Mouse (Mus musculus) heart, postnatal 0 days (tissue): ENCODE measurements around the gene Gm20547.

ENCODE experiments used
- CTCF ChIP-seq: IDR thresholded peaks from 2 replicates; pipeline ENCODE4 v1.5.1; 2016; ENCODE audit warnings: antibody characterized with exemption, control low read depth, low read depth
- EP300 ChIP-seq: IDR thresholded peaks from 2 replicates; pipeline ENCODE4 v1.6.1; 2016; ENCODE audit warnings: antibody characterized with exemption, low read depth

- TF ChIP-seq CTCF (no peak), EP300 (no peak)
These were observed at the start of gene Gm20547 for GRCm38 (mm10) chr17:34881683-34882310.
